Mouse (Mus musculus) midbrain, embryonic 11.5 days (tissue): Measurements from ENCODE around the gene Cltrn. TPM values are rescaled to one million over a fixed set of nuclear protein-coding genes. Genes with fewer than 3 reads are reported as not detected.
A peak's percentile ranks its signal among the peaks of the same experiment; 100 is the strongest.

Experiments
- ATAC-seq: fragments of 200-750 bp; cut with Nextera tagmentation; 2 replicates; pipeline ENCODE4 v1.8.0; 2017; ENCODE audit warnings: moderate TSS enrichment, moderate library complexity; ENCODE audit not compliant: low FRiP score
- DNase-seq: peaks from one replicate; pipeline ENCODE4 v3.0.0; 2015; ENCODE audit warnings: low spot score; ENCODE audit errors: missing footprints
- H3K27ac ChIP-seq: fragments of 300-500 bp; sonication (generic); 2 replicates; pipeline ENCODE4 v1.5.1; 2014; ENCODE audit warnings: low read depth, low read length
- H3K27me3 ChIP-seq: fragments of 300-500 bp; sonication (generic); 2 replicates; pipeline ENCODE4 v1.6.1; 2014; ENCODE audit warnings: mild to moderate bottlenecking, low read length, moderate library complexity, mixed read lengths; ENCODE audit not compliant: control insufficient read depth, insufficient read depth
- H3K36me3 ChIP-seq: fragments of 300-500 bp; sonication (generic); 2 replicates; pipeline ENCODE4 v1.6.1; 2014; ENCODE audit warnings: mild to moderate bottlenecking, low read length, moderate library complexity, mixed read lengths; ENCODE audit not compliant: control insufficient read depth, insufficient read depth
- H3K4me1 ChIP-seq: fragments of 300-500 bp; sonication (generic); 2 replicates; pipeline ENCODE4 v1.6.1; 2014; ENCODE audit warnings: low read length; ENCODE audit not compliant: control insufficient read depth, insufficient read depth
- H3K4me2 ChIP-seq: fragments of 300-500 bp; sonication (generic); 2 replicates; pipeline ENCODE4 v1.6.1; 2014; ENCODE audit warnings: mild to moderate bottlenecking, moderate library complexity
- H3K4me3 ChIP-seq: fragments of 300-500 bp; sonication (generic); 2 replicates; pipeline ENCODE4 v1.5.1; 2014; ENCODE audit warnings: low read depth, low read length
- H3K9ac ChIP-seq: fragments of 300-500 bp; sonication (generic); 2 replicates; pipeline ENCODE4 v1.6.1; 2014; ENCODE audit warnings: low read length
- H3K9me3 ChIP-seq: fragments of 300-500 bp; sonication (generic); 2 replicates; pipeline ENCODE4 v1.6.1; 2016; ENCODE audit warnings: low read length; ENCODE audit not compliant: control insufficient read depth
- WGBS: fragments of 180-500 bp; shearing (Covaris S2); extraction: QIAGEN DNeasy Blood & Tissue Kit; methylation state at CpG from one replicate; pipeline ENCODE4 v1.1.7; 2014; 5-methylcytosine and 5-hydroxymethylcytosine counted together
- polyA plus RNA-seq: library from polyadenylated mRNA; unstranded; fragments of >200 nt; fragmentation: Nextera tagmentation; extraction: Ambion mirVana; gene quantifications from 2 replicates; pipeline ENCODE4 v1.2.1, GENCODE M21; 2014

Gene Cltrn
- polyA plus RNA-seq, result 0.34 TPM in 1 of 2 replicates, not detected in the other

DNA sequence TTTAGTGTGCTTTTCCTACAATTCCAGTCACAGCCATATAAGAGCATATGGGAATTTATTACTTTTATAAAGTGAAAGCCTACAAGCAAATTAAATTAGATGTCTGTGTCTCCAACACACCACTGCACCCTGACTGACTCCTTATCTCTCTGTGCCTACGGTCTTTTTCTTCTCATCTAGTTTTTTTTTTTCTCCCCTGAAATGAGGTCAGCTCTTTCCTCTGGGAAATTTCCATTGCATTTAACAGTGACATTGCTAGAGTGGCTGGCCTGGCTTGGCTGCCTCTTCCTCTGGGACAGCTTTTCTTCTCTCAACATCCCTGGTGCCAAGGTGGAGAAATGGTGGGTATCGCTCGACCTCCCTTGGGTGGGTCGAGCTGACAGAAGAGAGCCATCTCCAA, at the start of gene Cltrn:
Gene Cltrn (plus strand): TSS at position 249 of the 400 bp plus-strand sequence.
- no peak within 1 kb of the TSS for H3K4me2 ChIP-seq
- H3K9ac ChIP-seq, result no peak within 1 kb of the TSS
- H3K9me3 ChIP-seq, result no peaks in the 10 kb centered on the region
- WGBS, result 87% methylated on average over 4 of the region's 4 CpGs
- H3K4me1 ChIP-seq, result no peaks in the 10 kb centered on the region
- H3K36me3 ChIP-seq, result no peaks in the 10 kb centered on the region
- H3K27ac ChIP-seq, result no peak within 1 kb of the TSS
- ATAC-seq (no peak), DNase-seq (no peak)
- no peak within 1 kb of the TSS for H3K4me3 ChIP-seq
- H3K27me3 ChIP-seq, result peaks cover 11% of the 10 kb centered on the region; the same call in 1 of the 2 replicates

DNA sequence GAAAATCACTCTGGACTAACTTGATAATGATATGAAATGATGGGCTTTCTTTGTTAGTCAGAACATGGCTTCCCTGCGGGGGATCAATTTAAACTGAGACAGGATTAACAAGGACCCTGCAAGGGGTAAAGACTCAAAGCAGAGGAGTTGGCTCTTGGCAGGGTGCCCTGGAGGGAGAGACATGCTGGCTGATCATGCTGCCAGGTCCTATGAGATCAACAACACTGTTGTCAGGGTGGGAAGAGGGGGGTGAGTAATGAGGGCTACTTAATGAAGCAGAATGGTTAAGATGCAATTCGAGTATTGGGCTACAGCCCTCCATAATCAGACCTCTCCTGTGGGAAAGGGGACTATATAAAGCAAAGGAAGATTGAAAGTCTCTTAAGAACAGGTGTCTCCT, 49.7 kb upstream of the Cltrn start:
- H3K27me3 ChIP-seq, result peaks cover 2% of the 10 kb centered on the region; the same call in 1 of the 2 replicates
- H3K4me3 ChIP-seq, result no peak overlapping the region
- no peaks in the 10 kb centered on the region for H3K4me1 ChIP-seq
- WGBS, result 48% methylated on average over 2 of the region's 2 CpGs
- no peak overlapping the region for H3K4me2 ChIP-seq
- no peak overlapping the region for H3K27ac ChIP-seq
- no peak for DNase-seq
- no peak overlapping the region for H3K9ac ChIP-seq
- H3K9me3 ChIP-seq, result no peaks in the 10 kb centered on the region
- H3K36me3 ChIP-seq, result no peaks in the 10 kb centered on the region
- no peak for ATAC-seq

DNA sequence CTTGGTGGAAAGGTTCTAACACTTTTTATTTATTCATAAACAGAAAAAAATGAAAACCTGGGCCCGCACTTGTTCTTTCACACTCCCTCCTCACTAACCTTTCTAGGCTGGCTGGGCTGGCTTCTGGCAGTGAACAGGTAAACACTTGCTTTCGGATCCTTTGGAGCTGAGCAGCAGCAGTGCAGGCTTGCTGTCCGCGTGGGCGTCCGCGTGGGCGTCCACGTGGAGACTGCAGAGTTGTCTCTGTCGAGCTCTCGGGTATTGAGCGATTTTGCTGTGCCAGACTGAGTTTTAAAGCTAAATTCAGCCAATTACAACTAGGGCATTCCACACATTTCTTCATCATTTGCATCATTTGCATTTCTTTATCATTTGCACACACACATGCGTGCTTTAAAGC, 46.6 kb upstream of the Cltrn start:
- Histone ChIP-seq H3K9me3 (no peaks in the 10 kb centered on the region), H3K36me3 (no peaks in the 10 kb centered on the region), H3K27me3 (no peaks in the 10 kb centered on the region; the same call in 1 of the 2 replicates), H3K4me3 (no peak overlapping the region), H3K4me1 (no peaks in the 10 kb centered on the region), H3K4me2 (no peak overlapping the region), H3K9ac (no peak overlapping the region), H3K27ac (no peak overlapping the region)
- WGBS, result 73% methylated on average over 13 of the region's 13 CpGs
- DNase-seq (no peak), ATAC-seq (no peak)

GRCm38 (mm10) chrX:164046736-164047135, 41.9 kb upstream of the Cltrn start:
- Histone ChIP-seq H3K9ac (no peak overlapping the region), H3K36me3 (no peaks in the 10 kb centered on the region), H3K9me3 (no peaks in the 10 kb centered on the region), H3K4me1 (no peaks in the 10 kb centered on the region), H3K27me3 (no peaks in the 10 kb centered on the region), H3K4me2 (no peak overlapping the region), H3K4me3 (no peak overlapping the region), H3K27ac (no peak overlapping the region)
- no peak for ATAC-seq
- no peak for DNase-seq
- WGBS, result 85% methylated on average over 2 of the region's 2 CpGs

DNA sequence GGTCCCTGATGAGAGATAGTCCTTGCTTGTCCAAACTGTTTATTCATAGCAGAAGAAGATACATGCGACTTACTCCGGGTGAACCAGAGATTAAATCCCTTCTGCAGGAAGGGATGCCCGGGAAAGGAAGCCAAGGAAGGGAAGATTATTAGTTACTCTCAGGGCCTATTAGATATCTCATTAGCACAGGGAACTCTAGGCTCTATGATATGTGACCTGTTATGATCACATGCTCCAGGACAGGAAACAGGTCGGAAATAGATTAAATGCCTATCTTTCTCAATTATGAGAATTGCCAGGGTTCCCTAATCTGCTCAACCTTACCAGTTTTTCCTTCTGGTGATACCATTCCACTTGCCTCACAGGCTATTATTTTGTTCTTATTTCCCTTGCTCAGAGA, 32.9 kb upstream of the Cltrn start:
- 87% methylated on average over 4 of the region's 4 CpGs for WGBS
- Histone ChIP-seq H3K27me3 (peaks cover 3% of the 10 kb centered on the region), H3K4me3 (no peak overlapping the region), H3K36me3 (no peaks in the 10 kb centered on the region), H3K9me3 (no peaks in the 10 kb centered on the region), H3K27ac (no peak overlapping the region), H3K4me2 (no peak overlapping the region), H3K4me1 (no peaks in the 10 kb centered on the region), H3K9ac (no peak overlapping the region)
- no peak for ATAC-seq
- no peak for DNase-seq

DNA sequence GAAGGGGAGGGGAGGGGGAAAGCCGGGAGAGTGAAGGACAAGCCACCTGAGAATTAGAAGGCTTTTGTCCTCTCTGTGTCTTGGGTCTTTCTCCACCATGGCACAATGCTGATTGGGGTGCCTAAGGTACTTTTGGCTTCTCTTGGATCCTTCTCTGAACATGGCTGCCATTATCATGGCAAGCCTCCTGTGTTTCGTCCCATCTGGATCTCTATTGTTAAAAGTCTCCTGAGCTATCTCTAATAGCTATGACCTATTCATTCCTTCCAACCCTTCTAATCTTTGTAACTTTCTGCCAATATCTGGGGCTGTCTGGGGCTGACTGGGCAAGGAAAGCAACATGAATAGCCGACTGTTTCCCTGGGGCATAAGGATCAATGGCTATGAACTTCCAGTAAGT, 30.1 kb upstream of the Cltrn start:
- no peaks in the 10 kb centered on the region for H3K36me3 ChIP-seq
- H3K4me1 ChIP-seq, result no peaks in the 10 kb centered on the region
- peaks cover 3% of the 10 kb centered on the region for H3K27me3 ChIP-seq
- H3K4me2 ChIP-seq, result no peak overlapping the region
- no peak overlapping the region for H3K9ac ChIP-seq
- no peak overlapping the region for H3K4me3 ChIP-seq
- DNase-seq, result no peak
- H3K27ac ChIP-seq, result no peak overlapping the region
- no peak for ATAC-seq
- 86% methylated on average over 3 of the region's 3 CpGs for WGBS
- no peaks in the 10 kb centered on the region for H3K9me3 ChIP-seq

GRCm38 (mm10) chrX:164059070-164059469, 29.6 kb upstream of the Cltrn start:
- ATAC-seq (no peak), DNase-seq (no peak)
- Histone ChIP-seq H3K27ac (no peak overlapping the region), H3K4me2 (no peak overlapping the region), H3K9me3 (no peaks in the 10 kb centered on the region), H3K4me1 (no peaks in the 10 kb centered on the region), H3K27me3 (peaks cover 3% of the 10 kb centered on the region), H3K36me3 (no peaks in the 10 kb centered on the region), H3K9ac (no peak overlapping the region), H3K4me3 (no peak overlapping the region)
- 70% methylated on average over 4 of the region's 4 CpGs for WGBS

- Histone ChIP-seq H3K9ac (no peak overlapping the region), H3K36me3 (no peaks in the 10 kb centered on the region), H3K27me3 (no peaks in the 10 kb centered on the region), H3K27ac (no peak overlapping the region), H3K4me1 (no peaks in the 10 kb centered on the region), H3K9me3 (no peaks in the 10 kb centered on the region), H3K4me3 (no peak overlapping the region), H3K4me2 (no peak overlapping the region)
- 13% methylated on average over 2 of the region's 2 CpGs for WGBS
- ATAC-seq, result peak; percentile 85
- DNase-seq, result peak; percentile 83
These were observed 22.4 kb upstream of the Cltrn start for GRCm38 (mm10) chrX:164066185-164066584.

DNA sequence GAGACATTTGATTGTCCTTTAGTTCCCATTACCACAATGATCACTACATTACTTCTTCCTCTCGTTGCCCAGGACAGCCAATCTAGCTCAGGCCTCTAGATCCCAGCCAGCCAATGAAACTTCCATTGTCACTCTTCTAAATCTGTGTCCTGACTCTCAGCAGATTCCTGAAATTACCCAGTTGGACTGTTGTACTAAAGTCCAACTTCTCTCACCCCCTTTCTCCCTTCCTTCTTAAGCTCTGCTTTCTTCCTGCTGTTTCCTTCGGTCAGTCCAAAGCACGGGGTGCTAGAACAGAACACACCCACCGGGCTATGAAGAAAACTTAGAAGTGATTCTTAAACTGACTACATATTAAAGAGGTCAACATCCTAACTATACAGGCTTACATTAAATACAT, 19.7 kb upstream of the Cltrn start:
- no peak overlapping the region for H3K4me3 ChIP-seq
- no peak for ATAC-seq
- H3K27me3 ChIP-seq, result no peaks in the 10 kb centered on the region
- no peak overlapping the region for H3K9ac ChIP-seq
- H3K36me3 ChIP-seq, result no peaks in the 10 kb centered on the region
- H3K9me3 ChIP-seq, result no peaks in the 10 kb centered on the region
- no peaks in the 10 kb centered on the region for H3K4me1 ChIP-seq
- DNase-seq, result no peak
- H3K4me2 ChIP-seq, result no peak overlapping the region
- no peak overlapping the region for H3K27ac ChIP-seq
- WGBS, result 88% methylated on average over 4 of the region's 4 CpGs
